Mouse (Mus musculus) embryonic fibroblast, embryonic 13.5 days (primary cell): ENCODE measurements around the gene Srgn.

Source experiments
- CTCF ChIP-seq: IDR thresholded peaks from 2 replicates; pipeline ENCODE4 v1.5.1; 2011; ENCODE audit warnings: mild to moderate bottlenecking, control low read depth, low read length, moderate library complexity, borderline replicate concordance; ENCODE audit not compliant: insufficient read depth
- POLR2A ChIP-seq: IDR thresholded peaks from 2 replicates; pipeline ENCODE4 v1.6.1; 2011; ENCODE audit warnings: low read depth, mild to moderate bottlenecking, control low read depth, low read length, moderate library complexity

GRCm38 (mm10) chr10:62500088-62500915, 26.9 kb downstream of the Srgn start:
- TF ChIP-seq CTCF: peak; percentile 79; the same call in 1 of the 2 replicates
- no peak for TF ChIP-seq POLR2A
